Mouse (Mus musculus) Patski (cell line): ENCODE data around the gene Fgfr3. TPM values are rescaled to one million over a fixed set of nuclear protein-coding genes. Genes with fewer than 3 reads are reported as not detected.

ENCODE experiments used
- ATAC-seq: fragments of 100-300 bp; one replicate; pipeline ENCODE4 v1.8.0; 2021
- CTCF ChIA-PET: fragments of 350-600 bp; sonication (Branson Sonifier 250); formaldehyde crosslinking; loops from one replicate; lab custom pipeline; 2022; ENCODE audit warnings: inconsistent platforms; lab: Charles Lee
- POLR2A ChIA-PET: fragments of 350-600 bp; sonication (Branson Sonifier 250); formaldehyde crosslinking; loops from one replicate; lab custom pipeline; 2022; ENCODE audit warnings: antibody characterized with exemption, inconsistent platforms; lab: Charles Lee
- DNase-seq: peaks from one replicate; pipeline ENCODE4 v3.0.0-alpha.2; 2011; ENCODE audit warnings: low read depth, low spot score
- H3K27me3 ChIP-seq: fragments of 371-371 bp; one replicate; pipeline ENCODE4 v1.5.1; 2021
- CTCF ChIP-seq: fragments of 100-300 bp; IDR thresholded peaks from one replicate; pipeline ENCODE4 v1.5.1; 2021
- in situ Hi-C: fragments of 300-500 bp; cut with MboI; formaldehyde crosslinking; loops from 3 replicates; pipeline ENCODE4 v1.11.1; 2018; ENCODE audit warnings: low pct_unique_long_range_greater_than_20kb, mixed read lengths
- polyA plus RNA-seq: library from polyadenylated mRNA; unstranded; gene quantifications from one replicate; pipeline ENCODE4 v1.2.3, GENCODE M21; 2021

Gene Fgfr3
- polyA plus RNA-seq, 1 experiment from 2014 or later: 3.7 TPM

- no peaks in the 10 kb centered on the region for H3K27me3 ChIP-seq
- in situ Hi-C loops: no loop called here
- ATAC-seq (no peak), DNase-seq (no peak)
- ChIA-PET CTCF (no interaction called here), POLR2A (no interaction called here)
- no peak for TF ChIP-seq CTCF
These were observed 23.9 kb upstream of the Fgfr3 start for GRCm38 (mm10) chr5:33697534-33697933.

GRCm38 (mm10) chr5:33697947-33698512, 23.4 kb upstream of the Fgfr3 start:
- CTCF ChIA-PET: interaction anchor here (1.5 kb wide), 1 partner anchor 19 kb away, joined by 5 read pairs; no protein-coding TSS in a partner anchor
- DNase-seq: no peak
- ATAC-seq: no peak
- no peak for TF ChIP-seq CTCF
- POLR2A ChIA-PET: no interaction called here
- in situ Hi-C loops: no loop called here
- no peaks in the 10 kb centered on the region for H3K27me3 ChIP-seq

GRCm38 (mm10) chr5:33698669-33699068, 22.8 kb upstream of the Fgfr3 start:
- CTCF ChIA-PET: interaction anchor here (1.5 kb wide), 1 partner anchor 20 kb away, joined by 5 read pairs; no protein-coding TSS in a partner anchor
- TF ChIP-seq CTCF: no peak
- POLR2A ChIA-PET: no interaction called here
- no peaks in the 10 kb centered on the region for H3K27me3 ChIP-seq
- ATAC-seq (no peak), DNase-seq (no peak)
- in situ Hi-C loops: no loop called here

- in situ Hi-C loops: no loop called here
- TF ChIP-seq CTCF: no peak
- ChIA-PET POLR2A (no interaction called here), CTCF (no interaction called here)
- no peak for ATAC-seq
- H3K27me3 ChIP-seq: no peaks in the 10 kb centered on the region
- DNase-seq: no peak
These were observed 21.5 kb upstream of the Fgfr3 start for GRCm38 (mm10) chr5:33700010-33700409.

- TF ChIP-seq CTCF: no peak
- ChIA-PET CTCF (interaction anchor here (1.0 kb wide), 1 partner anchor 26 kb away, joined by 3 read pairs; no protein-coding TSS in a partner anchor), POLR2A (interaction anchor here (1.5 kb wide), 1 partner anchor 20 kb away, joined by 3 read pairs; the partner anchor contains the start of gene Fgfr3)
- no peaks in the 10 kb centered on the region for H3K27me3 ChIP-seq
- ATAC-seq (no peak), DNase-seq (no peak)
- in situ Hi-C loops: no loop called here
These were observed 19.6 kb upstream of the Fgfr3 start for GRCm38 (mm10) chr5:33701832-33702231.

GRCm38 (mm10) chr5:33703999-33704398, 17.5 kb upstream of the Fgfr3 start:
- POLR2A ChIA-PET: interaction anchor here (1.7 kb wide), 1 partner anchor 11 kb away, joined by 5 read pairs; no protein-coding TSS in a partner anchor
- DNase-seq (no peak), ATAC-seq (no peak)
- no peak for TF ChIP-seq CTCF
- in situ Hi-C loops: no loop called here
- CTCF ChIA-PET: interaction anchor here (1.7 kb wide), 1 partner anchor 10 kb away, joined by 5 read pairs; no protein-coding TSS in a partner anchor
- H3K27me3 ChIP-seq: no peaks in the 10 kb centered on the region

GRCm38 (mm10) chr5:33704945-33705611, 16.4 kb upstream of the Fgfr3 start:
- no peaks in the 10 kb centered on the region for H3K27me3 ChIP-seq
- no peak for TF ChIP-seq CTCF
- no peak for DNase-seq
- ATAC-seq: no peak
- in situ Hi-C loops: no loop called here
- ChIA-PET POLR2A (interaction anchor here (1.0 to 1.7 kb wide), 2 partner anchors 9 to 12 kb away, joined by 3 to 5 read pairs; no protein-coding TSS in a partner anchor), CTCF (interaction anchor here (1.0 to 1.7 kb wide), 2 partner anchors 11 to 20 kb away, joined by 3 to 7 read pairs; no protein-coding TSS in a partner anchor)

GRCm38 (mm10) chr5:33705612-33706349, 15.7 kb upstream of the Fgfr3 start:
- no peak for TF ChIP-seq CTCF
- POLR2A ChIA-PET: interaction anchor here (1.7 kb wide), 1 partner anchor 13 kb away, joined by 5 read pairs; no protein-coding TSS in a partner anchor
- DNase-seq (no peak), ATAC-seq (no peak)
- no peaks in the 10 kb centered on the region for H3K27me3 ChIP-seq
- in situ Hi-C loops: no loop called here
- CTCF ChIA-PET: interaction anchor here (1.0 to 3.7 kb wide), 3 partner anchors 10 to 21 kb away, joined by 3 to 13 read pairs (median 7); no protein-coding TSS in a partner anchor

GRCm38 (mm10) chr5:33706350-33706629, 15.2 kb upstream of the Fgfr3 start:
- no peaks in the 10 kb centered on the region for H3K27me3 ChIP-seq
- CTCF ChIA-PET: interaction anchor here (1.0 to 3.7 kb wide), 2 partner anchors 11 to 22 kb away, joined by 3 to 13 read pairs; no protein-coding TSS in a partner anchor
- TF ChIP-seq CTCF: no peak
- in situ Hi-C loops: no loop called here
- ATAC-seq (no peak), DNase-seq (no peak)
- POLR2A ChIA-PET: interaction anchor here (1.3 kb wide), 1 partner anchor 10 kb away, joined by 3 read pairs; no protein-coding TSS in a partner anchor

- ChIA-PET CTCF (interaction anchor here (1.5 to 3.7 kb wide), 2 partner anchors 12 to 21 kb away, joined by 4 to 13 read pairs; no protein-coding TSS in a partner anchor), POLR2A (interaction anchor here (1.3 kb wide), 1 partner anchor 10 kb away, joined by 3 read pairs; no protein-coding TSS in a partner anchor)
- in situ Hi-C loops: no loop called here
- DNase-seq (no peak), ATAC-seq (no peak)
- no peak for TF ChIP-seq CTCF
- no peaks in the 10 kb centered on the region for H3K27me3 ChIP-seq
These were observed 14.3 kb upstream of the Fgfr3 start for GRCm38 (mm10) chr5:33707163-33707562.
